Mouse (Mus musculus) midbrain, embryonic 10.5 days (tissue): ENCODE results near the gene Sertad2. TPM values are rescaled to one million over a fixed set of nuclear protein-coding genes. Genes with fewer than 3 reads are reported as not detected.
A peak's percentile ranks its signal among the peaks of the same experiment; 100 is the strongest.

Experiments used
- DNase-seq: peaks from one replicate; pipeline ENCODE4 v3.0.0-alpha.2; 2017; ENCODE audit warnings: low spot score
- H3K27ac ChIP-seq: fragments of 300-500 bp; sonication (generic); replicated peaks from 2 replicates; pipeline ENCODE4 v1.5.1; 2016; ENCODE audit warnings: mild to moderate bottlenecking
- H3K27me3 ChIP-seq: fragments of 300-500 bp; sonication (generic); 2 replicates; pipeline ENCODE4 v1.6.1; 2016; ENCODE audit warnings: low read depth, mild to moderate bottlenecking; ENCODE audit not compliant: poor library complexity, severe bottlenecking
- H3K36me3 ChIP-seq: fragments of 300-500 bp; sonication (generic); 2 replicates; pipeline ENCODE4 v1.6.1; 2016; ENCODE audit warnings: mild to moderate bottlenecking, moderate library complexity
- H3K4me1 ChIP-seq: fragments of 300-500 bp; sonication (generic); 2 replicates; pipeline ENCODE4 v1.6.1; 2016
- H3K4me3 ChIP-seq: fragments of 300-500 bp; sonication (generic); 2 replicates; pipeline ENCODE4 v1.5.1; 2016; ENCODE audit warnings: mild to moderate bottlenecking, moderate library complexity
- H3K9me3 ChIP-seq: fragments of 300-500 bp; sonication (generic); replicated peaks from 2 replicates; pipeline ENCODE4 v1.6.1; 2016; ENCODE audit warnings: mild to moderate bottlenecking
- WGBS: fragments of 180-500 bp; shearing (Covaris S2); methylation state at CpG from one replicate; pipeline ENCODE4 v1.1.7; 2016; 5-methylcytosine and 5-hydroxymethylcytosine counted together
- polyA plus RNA-seq: library from polyadenylated mRNA; unstranded; fragments of >200 nt; fragmentation: Nextera tagmentation; extraction: Ambion mirVana; gene quantifications from 2 replicates; pipeline ENCODE4 v1.2.1, GENCODE M21; 2016

Gene Sertad2
- polyA plus RNA-seq, 1 experiment from 2014 or later: 30.3 TPM

- Histone ChIP-seq H3K36me3 (no peaks in the 10 kb centered on the region), H3K4me1 (peaks cover 12% of the 10 kb centered on the region), H3K27ac (no peak overlapping the region), H3K27me3 (no peaks in the 10 kb centered on the region), H3K4me3 (no peak overlapping the region), H3K9me3 (no peaks in the 10 kb centered on the region)
- WGBS: 81% methylated on average over 8 of the region's 8 CpGs
- no peak for DNase-seq
These were observed 10.0 kb downstream of the Sertad2 start for GRCm38 (mm10) chr11:20552758-20553673.

- Histone ChIP-seq H3K4me3 (no peak overlapping the region), H3K9me3 (no peaks in the 10 kb centered on the region), H3K27ac (no peak overlapping the region), H3K4me1 (peaks cover 6% of the 10 kb centered on the region), H3K27me3 (no peaks in the 10 kb centered on the region), H3K36me3 (no peaks in the 10 kb centered on the region)
- WGBS: 64% methylated on average over 3 of the region's 3 CpGs
- DNase-seq: no peak
These were observed 12.6 kb downstream of the Sertad2 start for GRCm38 (mm10) chr11:20555651-20556050.

GRCm38 (mm10) chr11:20556163-20556911, 13.3 kb downstream of the Sertad2 start:
- H3K27ac ChIP-seq: no peak overlapping the region
- H3K9me3 ChIP-seq: no peaks in the 10 kb centered on the region
- H3K27me3 ChIP-seq: no peaks in the 10 kb centered on the region
- H3K4me1 ChIP-seq: peaks cover 13% of the 10 kb centered on the region
- no peaks in the 10 kb centered on the region for H3K36me3 ChIP-seq
- no peak overlapping the region for H3K4me3 ChIP-seq
- WGBS: 86% methylated on average over 7 of the region's 7 CpGs
- no peak for DNase-seq

GRCm38 (mm10) chr11:20559236-20559950, 16.3 kb downstream of the Sertad2 start:
- peaks cover 15% of the 10 kb centered on the region for H3K4me1 ChIP-seq
- no peak overlapping the region for H3K4me3 ChIP-seq
- H3K27ac ChIP-seq: no peak overlapping the region
- WGBS: 89% methylated on average over 11 of the region's 11 CpGs
- peaks cover 8% of the 10 kb centered on the region; the same call in 1 of the 2 replicates for H3K9me3 ChIP-seq
- H3K27me3 ChIP-seq: no peaks in the 10 kb centered on the region
- no peak for DNase-seq
- no peaks in the 10 kb centered on the region for H3K36me3 ChIP-seq

GRCm38 (mm10) chr11:20559951-20560642, 17.0 kb downstream of the Sertad2 start:
- Histone ChIP-seq H3K36me3 (no peaks in the 10 kb centered on the region), H3K4me3 (no peak overlapping the region), H3K27me3 (no peaks in the 10 kb centered on the region), H3K4me1 (peaks cover 15% of the 10 kb centered on the region), H3K27ac (no peak overlapping the region), H3K9me3 (peaks cover 8% of the 10 kb centered on the region; the same call in 1 of the 2 replicates)
- WGBS: 73% methylated on average over 10 of the region's 10 CpGs
- DNase-seq: no peak

GRCm38 (mm10) chr11:20561323-20562002, 18.4 kb downstream of the Sertad2 start:
- H3K27ac ChIP-seq: peak overlapping the region; percentile 38
- peak; percentile 77 for DNase-seq

GRCm38 (mm10) chr11:20565057-20565456, 22.0 kb downstream of the Sertad2 start:
- Histone ChIP-seq H3K4me3 (no peak overlapping the region), H3K36me3 (no peaks in the 10 kb centered on the region), H3K4me1 (peaks cover 17% of the 10 kb centered on the region), H3K27ac (no peak overlapping the region), H3K27me3 (no peaks in the 10 kb centered on the region), H3K9me3 (peaks cover 8% of the 10 kb centered on the region; the same call in 1 of the 2 replicates)
- 96% methylated on average over 4 of the region's 4 CpGs for WGBS
- DNase-seq: no peak

More at GRCm38 (mm10) chr11:20561323-20562002, 18.4 kb downstream of the Sertad2 start:
- Histone ChIP-seq H3K4me3 (peak overlapping the region; percentile 32), H3K9me3 (peaks cover 8% of the 10 kb centered on the region; the same call in 1 of the 2 replicates), H3K36me3 (no peaks in the 10 kb centered on the region), H3K27me3 (no peaks in the 10 kb centered on the region), H3K4me1 (peaks cover 17% of the 10 kb centered on the region)
- 13% methylated on average over 13 of the region's 13 CpGs for WGBS

GRCm38 (mm10) chr11:20571702-20572413, 28.8 kb downstream of the Sertad2 start:
- peaks cover 5% of the 10 kb centered on the region; the same call in 1 of the 2 replicates for H3K36me3 ChIP-seq
- 87% methylated on average over 5 of the region's 5 CpGs for WGBS
- no peak overlapping the region for H3K4me3 ChIP-seq

GRCm38 (mm10) chr11:20576046-20576635, 33.1 kb downstream of the Sertad2 start:
- WGBS: 61% methylated on average over 8 of the region's 8 CpGs
- no peak for DNase-seq

More at GRCm38 (mm10) chr11:20571702-20572413, 28.8 kb downstream of the Sertad2 start:
- H3K4me1 ChIP-seq: peaks cover 12% of the 10 kb centered on the region
- H3K9me3 ChIP-seq: 0 out of 2 replicates have a peak, but pooled peaks cover 3% of the 10 kb centered on the region
- H3K27ac ChIP-seq: no peak overlapping the region
- no peak for DNase-seq
- H3K27me3 ChIP-seq: no peaks in the 10 kb centered on the region

GRCm38 (mm10) chr11:20582758-20583157, 39.7 kb downstream of the Sertad2 start:
- no peak overlapping the region for H3K4me3 ChIP-seq
- H3K4me1 ChIP-seq: peaks cover 10% of the 10 kb centered on the region
- no peaks in the 10 kb centered on the region for H3K36me3 ChIP-seq
- no peak overlapping the region for H3K27ac ChIP-seq
- H3K27me3 ChIP-seq: no peaks in the 10 kb centered on the region
- no peak for DNase-seq
- H3K9me3 ChIP-seq: no peaks in the 10 kb centered on the region
- WGBS: 93% methylated on average over 2 of the region's 2 CpGs

More at GRCm38 (mm10) chr11:20576046-20576635, 33.1 kb downstream of the Sertad2 start:
- H3K27me3 ChIP-seq: no peaks in the 10 kb centered on the region
- H3K4me3 ChIP-seq: no peak overlapping the region
- H3K4me1 ChIP-seq: peaks cover 17% of the 10 kb centered on the region
- H3K9me3 ChIP-seq: 0 out of 2 replicates have a peak, but pooled peaks cover 3% of the 10 kb centered on the region
- H3K27ac ChIP-seq: no peak overlapping the region
- peaks cover 5% of the 10 kb centered on the region; the same call in 1 of the 2 replicates for H3K36me3 ChIP-seq
